Mouse (Mus musculus): ENCODE measurements around the gene Myo6. TPM values are rescaled to one million over a fixed set of nuclear protein-coding genes. Genes with fewer than 3 reads are reported as not detected.

Myo6 gene
- total and polyA plus RNA-seq, 3 experiments: 6.0 to 39.5 (median 11.0) TPM

GRCm38 (mm10) chr9:80256561-80256960 is 91.7 kb downstream of the Myo6 start:
- TF ChIP-seq MYC (IDR thresholded peaks at IDR 0.05; ENCODE audit: low read depth, low read length) (no peak), USF2 (conservative IDR thresholded peaks at IDR 0.05; ENCODE audit: low read depth, low read length) (no peak), CHD1 (IDR thresholded peaks at IDR 0.05; ENCODE audit: low read depth, low read length) (no peak), CTCF (conservative IDR thresholded peaks at IDR 0.05 in 1 of 2, IDR thresholded peaks at IDR 0.05 in 1 of 2; ENCODE audit: low read depth in 2 of 2, low read length in 2 of 2) (no peak)
- dilution Hi-C loops (cut with MboI; ENCODE audit: extremely low pct_ligation_motif_present, extremely low pct_unique_long_range_greater_than_20kb, low sequenced_read_pairs): no loop called here
- Histone ChIP-seq H3K9me3 (replicated peaks; ENCODE audit: low read length) (no peaks in the 10 kb centered on the region), H3K4me2 (ENCODE audit: insufficient read depth, low read depth, poor library complexity, severe bottlenecking) (no peak overlapping the region), H3K79me2 (replicated peaks; ENCODE audit: control insufficient read depth, extremely low read depth, insufficient read depth, poor library complexity, severe bottlenecking) (no peaks in the 10 kb centered on the region), H3K4me1 (ENCODE audit: control insufficient read depth in 1 of 2, insufficient read depth in 2 of 2) (peaks cover 6 to 60% of the 10 kb centered on the region in 2 experiments; a peak in 3 of 4 replicates), H3K9ac (ENCODE audit: insufficient read depth, low read depth) (no peak overlapping the region), H3K27me3 (replicated peaks) (no peaks in the 10 kb centered on the region), H3K36me3 (replicated peaks in 1 of 2; ENCODE audit: control insufficient read depth in 1 of 2, insufficient read depth in 1 of 2, low read length in 1 of 2) (peaks cover 0 to 3% of the 10 kb centered on the region in 2 experiments), H3K4me3 (replicated peaks in 1 of 3; ENCODE audit: low read depth in 2 of 3, low read length in 2 of 3, poor library complexity in 1 of 3) (no peak overlapping the region), H3K27ac (ENCODE audit: insufficient read depth, low read depth) (no peak overlapping the region)
- DNase-seq (ENCODE audit: extremely low read depth): no peak
- in situ Hi-C loops (cut with MboI; ENCODE audit: low pct_ligation_motif_present, low pct_unique_long_range_greater_than_20kb, low sequenced_read_pairs): no loop called here

- TF ChIP-seq ZNF384 (IDR thresholded peaks at IDR 0.05; ENCODE audit: low read depth, low read length) (no peak), IRF4 (IDR thresholded peaks at IDR 0.05; ENCODE audit: low read depth, low read length) (peak; percentile 49; the same call in 1 of the 2 replicates), RAD21 (IDR thresholded peaks at IDR 0.05; ENCODE audit: low read depth, low read length) (peak; percentile 72), CHD2 (IDR thresholded peaks at IDR 0.05; ENCODE audit: low read length) (no peak), POLR2AphosphoS2 (IDR thresholded peaks at IDR 0.05; ENCODE audit: low read depth, low read length) (no peak), POLR2A (IDR thresholded peaks at IDR 0.05; ENCODE audit: low read depth, low read length) (no peak), MYC (IDR thresholded peaks at IDR 0.05; ENCODE audit: low read depth, low read length) (0 out of 2 replicates have a peak, but pooled peaks have one; percentile 57), MAFK (IDR thresholded peaks at IDR 0.05; ENCODE audit: insufficient replicate concordance, low read length) (no peak), HCFC1 (IDR thresholded peaks at IDR 0.05; ENCODE audit: low read depth, low read length) (no peak), MAZ (IDR thresholded peaks at IDR 0.05; ENCODE audit: low read depth, low read length) (no peak), USF2 (conservative IDR thresholded peaks at IDR 0.05; ENCODE audit: low read depth, low read length) (no peak), E2F4 (IDR thresholded peaks at IDR 0.05; ENCODE audit: insufficient replicate concordance, low read depth, low read length) (no peak), EP300 (IDR thresholded peaks at IDR 0.05; ENCODE audit: low read length) (peak; percentile 29; the same call in 1 of the 2 replicates), USF1 (IDR thresholded peaks at IDR 0.05; ENCODE audit: low read depth, low read length) (no peak), CTCF (conservative IDR thresholded peaks at IDR 0.05 in 1 of 2, IDR thresholded peaks at IDR 0.05 in 1 of 2; ENCODE audit: low read depth in 2 of 2, low read length in 2 of 2) (peak in 1 of 2 experiments; percentile 72; a peak in 2 of 4 replicates), JUND (conservative IDR thresholded peaks at IDR 0.05; ENCODE audit: low read depth, low read length) (no peak), ETS1 (conservative IDR thresholded peaks at IDR 0.05; ENCODE audit: low read depth, low read length) (no peak), UBTF (IDR thresholded peaks at IDR 0.05; ENCODE audit: low read depth, low read length) (no peak), ZKSCAN1 (IDR thresholded peaks at IDR 0.05; ENCODE audit: borderline replicate concordance, low read depth, low read length) (no peak), SMC3 (IDR thresholded peaks at IDR 0.05; ENCODE audit: low read depth, low read length) (peak; percentile 62), MXI1 (IDR thresholded peaks at IDR 0.05; ENCODE audit: low read depth, low read length) (no peak; the same call in 1 of the 2 replicates), ZMIZ1 (IDR thresholded peaks at IDR 0.05; ENCODE audit: low read depth, low read length) (no peak)
- in situ Hi-C loops (cut with MboI; ENCODE audit: low pct_ligation_motif_present, low pct_unique_long_range_greater_than_20kb, low sequenced_read_pairs) (no loop called here), dilution Hi-C loops (cut with MboI; ENCODE audit: extremely low pct_ligation_motif_present, extremely low pct_unique_long_range_greater_than_20kb, low sequenced_read_pairs) (no loop called here)
- Histone ChIP-seq H3K79me2 (replicated peaks; ENCODE audit: control insufficient read depth, extremely low read depth, insufficient read depth, poor library complexity, severe bottlenecking) (no peaks in the 10 kb centered on the region), H3K4me1 (ENCODE audit: control insufficient read depth in 1 of 2, insufficient read depth in 2 of 2) (peaks cover 7 to 75% of the 10 kb centered on the region in 2 experiments), H3K9ac (ENCODE audit: insufficient read depth, low read depth) (no peak overlapping the region), H3K9me3 (replicated peaks; ENCODE audit: low read length) (no peaks in the 10 kb centered on the region), H3K4me3 (replicated peaks in 1 of 3; ENCODE audit: low read depth in 2 of 3, low read length in 2 of 3, poor library complexity in 1 of 3) (no peak overlapping the region), H3K27me3 (replicated peaks) (no peaks in the 10 kb centered on the region), H3K27ac (ENCODE audit: insufficient read depth, low read depth) (no peak overlapping the region), H3K36me3 (replicated peaks in 1 of 2; ENCODE audit: control insufficient read depth in 1 of 2, insufficient read depth in 1 of 2, low read length in 1 of 2) (peaks cover 0 to 3% of the 10 kb centered on the region in 2 experiments), H3K4me2 (ENCODE audit: insufficient read depth, low read depth, poor library complexity, severe bottlenecking) (peak overlapping the region; percentile 15; the same call in 1 of the 2 replicates)
- peak; percentile 66 for DNase-seq (ENCODE audit: extremely low read depth)
Measured at GRCm38 (mm10) chr9:80258396-80258795, 93.6 kb downstream of the Myo6 start.

All from CH12.LX (cell line).